Comparison of ENCODE assay signal across 12 mouse cellular contexts in genomic region chr4:61909409-61909808, GRCm38 (mm10).
DNase-seq lines count a peak whose midpoint lies in the region; ATAC-seq and TF ChIP-seq lines count a peak whose summit lies in the region.
"Had no signal": no experiment of that assay in that cellular context is flagged by ENCODE, and none has a peak within 500 bp of the region (broad histone marks: within the 10 kb centered on the region; RNA-seq: fewer than 3 reads in every experiment).

No protein-coding gene starts in this region.

- no peak overlapping the region for H3K4me2 ChIP-seq in kidney, postnatal 0 days (ENCODE audit: low read length)
- H3K4me2 ChIP-seq in kidney, embryonic 15.5 days, result no peak overlapping the region
- no peak overlapping the region for H3K4me2 ChIP-seq in neural tube, embryonic 15.5 days
- H3K4me2 ChIP-seq: hindbrain, embryonic 13.5 days; liver, embryonic 15.5 days; stomach, embryonic 15.5 days had no signal

- no peaks in the 10 kb centered on the region for H3K27me3 ChIP-seq in kidney, postnatal 0 days (ENCODE audit: insufficient read depth, low read length)
- no peaks in the 10 kb centered on the region for H3K27me3 ChIP-seq in kidney, embryonic 15.5 days
- no peaks in the 10 kb centered on the region for H3K27me3 ChIP-seq in neural tube, embryonic 15.5 days (replicated peaks)
- H3K27me3 ChIP-seq: hindbrain, embryonic 13.5 days; liver, embryonic 15.5 days; stomach, embryonic 15.5 days had no signal

- no peak overlapping the region for H3K4me3 ChIP-seq in kidney, postnatal 0 days (replicated peaks; ENCODE audit: low read depth, low read length)
- no peak overlapping the region for H3K4me3 ChIP-seq in kidney, embryonic 15.5 days (replicated peaks)
- no peak overlapping the region for H3K4me3 ChIP-seq in neural tube, embryonic 15.5 days (replicated peaks)
- H3K4me3 ChIP-seq: forebrain, embryonic 10.5 days; hindbrain, embryonic 13.5 days; liver, embryonic 15.5 days; stomach, embryonic 15.5 days had no signal

- TF ChIP-seq CTCF in kidney, postnatal 0 days (IDR thresholded peaks at IDR 0.05; ENCODE audit: low read depth), result peak; percentile 59

- peak; percentile 17 for DNase-seq in adrenal gland, postnatal 14 days
- DNase-seq in adrenal gland, postnatal 25 days, result no peak
- peak; percentile 6 for DNase-seq in kidney, postnatal 0 days (ENCODE audit: low spot score)
- DNase-seq in urinary bladder, postnatal 14 days (ENCODE audit: low spot score), result peak; percentile 32
- DNase-seq in urinary bladder, postnatal 4 days (ENCODE audit: low spot score in 2 of 2), result no peak
- DNase-seq in thymus, postnatal 36 days, result no peak

- ATAC-seq in kidney, postnatal 0 days (replicated peaks; ENCODE audit: low FRiP score, low read depth), result no peak
- ATAC-seq in kidney, embryonic 15.5 days (replicated peaks; ENCODE audit: low FRiP score), result no peak
- no peak for ATAC-seq in neural tube, embryonic 15.5 days (ENCODE audit: low FRiP score)

- H3K27ac ChIP-seq in kidney, postnatal 0 days, result no peak overlapping the region
- H3K27ac ChIP-seq in kidney, embryonic 15.5 days, result no peak overlapping the region
- no peak overlapping the region for H3K27ac ChIP-seq in neural tube, embryonic 15.5 days (replicated peaks)
- H3K27ac ChIP-seq: forebrain, embryonic 10.5 days; hindbrain, embryonic 13.5 days; liver, embryonic 15.5 days; stomach, embryonic 15.5 days had no signal

- H3K4me1 ChIP-seq in kidney, postnatal 0 days (replicated peaks; ENCODE audit: insufficient read depth, low read length), result no peaks in the 10 kb centered on the region
- H3K4me1 ChIP-seq in kidney, embryonic 15.5 days, result no peaks in the 10 kb centered on the region
- no peaks in the 10 kb centered on the region for H3K4me1 ChIP-seq in neural tube, embryonic 15.5 days
- H3K4me1 ChIP-seq: forebrain, embryonic 10.5 days; hindbrain, embryonic 13.5 days; liver, embryonic 15.5 days; stomach, embryonic 15.5 days had no signal

- no peaks in the 10 kb centered on the region for H3K9me3 ChIP-seq in kidney, postnatal 0 days (replicated peaks; ENCODE audit: low read length)
- H3K9me3 ChIP-seq in kidney, embryonic 15.5 days (replicated peaks), result no peaks in the 10 kb centered on the region
- 0 out of 2 replicates have a peak, but pooled peaks cover 5% of the 10 kb centered on the region for H3K9me3 ChIP-seq in neural tube, embryonic 15.5 days (replicated peaks)
- H3K9me3 ChIP-seq: stomach, embryonic 15.5 days had no signal

- no peaks in the 10 kb centered on the region for H3K36me3 ChIP-seq in kidney, postnatal 0 days (ENCODE audit: insufficient read depth, low read length)
- no peaks in the 10 kb centered on the region for H3K36me3 ChIP-seq in kidney, embryonic 15.5 days
- H3K36me3 ChIP-seq in neural tube, embryonic 15.5 days, result no peaks in the 10 kb centered on the region
- H3K36me3 ChIP-seq: forebrain, embryonic 10.5 days; hindbrain, embryonic 13.5 days; liver, embryonic 15.5 days; stomach, embryonic 15.5 days had no signal

- 78% methylated on average over 4 of the region's 4 CpGs for WGBS in kidney, postnatal 0 days
- WGBS in kidney, embryonic 15.5 days, result 78% methylated on average over 4 of the region's 4 CpGs
- WGBS in neural tube, embryonic 15.5 days, result 89% methylated on average over 4 of the region's 4 CpGs

- no peak overlapping the region for H3K9ac ChIP-seq in kidney, postnatal 0 days (ENCODE audit: low read depth, low read length)
- no peak overlapping the region for H3K9ac ChIP-seq in kidney, embryonic 15.5 days
- H3K9ac ChIP-seq in neural tube, embryonic 15.5 days (replicated peaks), result no peak overlapping the region
- H3K9ac ChIP-seq: hindbrain, embryonic 13.5 days; liver, embryonic 15.5 days; stomach, embryonic 15.5 days had no signal

Comparison
In these comparisons a context has a peak if more than half of its experiments do, and no peak if none do; other contexts are left out.
1. DNase-seq: peak in adrenal gland, postnatal 14 days (single experiment), kidney, postnatal 0 days (single experiment) and urinary bladder, postnatal 14 days (single experiment); none in adrenal gland, postnatal 25 days (single experiment), urinary bladder, postnatal 4 days (0 of 2) and thymus, postnatal 36 days (0 of 2).